Mouse (Mus musculus): ENCODE measurements around the gene Rbms1.

GRCm38 (mm10) chr2:60773592-60773991 is 189.4 kb downstream of the Rbms1 start:
- no peak for TF ChIP-seq GATA1 (IDR thresholded peaks at IDR 0.05; ENCODE audit: low read length)
- TF ChIP-seq TAL1 (IDR thresholded peaks at IDR 0.05; ENCODE audit: low read length), result no peak

Data from erythroblast, embryonic 14.5 days (primary cell).